Mouse (Mus musculus) splenic B cell, adult 2 months (primary cell): ENCODE measurements around the gene Vsig8.

Experiments used
- DNase-seq: peaks from one replicate; pipeline ENCODE4 v3.0.0-alpha.2; 2011; ENCODE audit warnings: low read depth, low spot score
- H3K27me3 ChIP-seq: 2 replicates; pipeline ENCODE4 v1.6.1; 2012; ENCODE audit warnings: mild to moderate bottlenecking, low read length, moderate library complexity, mixed read lengths; ENCODE audit not compliant: control insufficient read depth, poor library complexity, insufficient read depth, severe bottlenecking
- H3K36me3 ChIP-seq: 2 replicates; pipeline ENCODE4 v1.6.1; 2012; ENCODE audit warnings: mild to moderate bottlenecking, low read length, moderate library complexity, mixed read lengths; ENCODE audit not compliant: control insufficient read depth, poor library complexity, insufficient read depth, severe bottlenecking

Gene Vsig8

DNA sequence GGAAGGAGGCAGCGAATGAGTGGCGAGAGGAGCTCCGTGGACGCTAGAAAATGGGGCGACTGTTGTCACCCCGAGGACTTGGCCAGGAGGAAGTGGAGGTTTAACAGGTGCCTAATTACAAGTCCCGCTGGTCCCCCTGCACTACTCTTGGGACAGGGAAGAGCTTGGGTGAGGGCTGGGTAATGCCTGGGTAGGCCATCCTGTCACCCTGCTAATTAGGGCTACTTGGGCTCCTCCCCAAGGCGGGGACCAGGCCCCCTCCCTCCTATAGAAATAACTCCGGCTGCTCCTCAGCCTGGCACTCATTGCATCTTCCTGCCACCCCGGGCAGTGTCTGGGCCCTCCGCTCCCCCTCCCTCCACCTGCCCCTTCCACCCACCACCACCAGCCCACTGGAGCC is at the start of gene Vsig8:
Gene Vsig8 (plus strand): TSS at position 301 of the 400 bp plus-strand sequence.
- Histone ChIP-seq H3K36me3 (no peaks in the 10 kb centered on the region), H3K27me3 (no peaks in the 10 kb centered on the region)
- no peak for DNase-seq

DNA sequence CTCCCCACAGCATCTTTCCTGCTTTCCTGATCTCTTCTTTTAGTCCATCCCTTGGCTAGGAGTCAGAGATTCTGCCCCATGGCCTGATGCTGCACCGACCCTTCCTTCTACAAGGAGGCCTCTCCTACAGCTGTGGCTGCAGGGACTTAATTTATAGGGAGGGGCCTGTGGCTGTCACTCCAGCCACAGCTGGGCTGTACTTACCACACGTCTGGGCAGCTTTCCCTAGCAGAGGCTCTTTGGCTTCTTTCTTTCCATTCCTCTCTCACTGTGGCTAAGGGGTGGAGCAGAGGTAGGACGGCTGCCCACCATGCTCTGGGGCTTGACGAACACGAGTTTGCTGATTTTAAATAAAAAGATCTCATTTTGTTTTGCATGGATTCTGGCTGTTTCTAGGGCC is 48.7 kb upstream of the Vsig8 start:
- Histone ChIP-seq H3K36me3 (peaks cover 3% of the 10 kb centered on the region; the same call in 1 of the 2 replicates), H3K27me3 (no peaks in the 10 kb centered on the region)
- DNase-seq, result no peak

DNA sequence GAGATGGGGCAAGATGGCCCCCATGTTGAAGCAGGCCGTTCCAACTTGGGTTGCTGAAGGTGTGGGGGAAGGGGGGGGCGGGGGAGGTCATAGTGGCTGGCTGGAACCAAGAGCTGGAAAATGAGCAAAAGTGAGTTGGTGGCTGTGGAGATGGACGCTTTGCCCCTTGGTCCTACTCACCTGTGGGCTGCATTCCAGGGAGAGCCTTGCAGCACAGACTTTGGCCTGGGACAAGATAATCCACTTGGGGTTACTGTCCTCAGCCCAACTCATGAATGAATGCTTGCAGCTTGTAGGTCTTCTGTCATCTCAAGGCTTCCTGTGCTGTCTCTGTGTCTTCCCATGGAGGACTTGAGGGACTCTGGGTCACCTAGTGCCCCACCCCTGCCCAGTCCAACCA is 48.0 kb upstream of the Vsig8 start:
- no peak for DNase-seq
- peaks cover 3% of the 10 kb centered on the region; the same call in 1 of the 2 replicates for H3K36me3 ChIP-seq
- H3K27me3 ChIP-seq, result no peaks in the 10 kb centered on the region

DNA sequence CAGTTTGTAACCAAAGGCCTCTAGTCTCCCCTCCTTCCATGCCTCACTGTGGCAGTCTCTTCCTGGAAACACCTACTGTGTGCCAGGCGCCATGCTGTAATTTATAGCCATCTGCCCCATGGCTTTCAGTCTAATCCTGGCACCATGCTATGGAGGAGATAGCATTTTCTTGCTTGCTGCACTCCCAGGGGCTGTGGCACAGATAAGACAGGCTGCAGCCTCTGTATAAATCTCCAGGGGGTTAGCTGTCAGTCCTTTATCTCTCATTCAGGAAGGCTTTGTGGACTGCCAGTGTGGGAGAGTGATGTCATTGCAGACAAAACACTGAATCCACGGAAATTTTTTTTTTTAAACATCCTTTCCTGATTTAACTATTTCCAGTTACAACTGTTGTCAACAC is 47.6 kb upstream of the Vsig8 start:
- H3K36me3 ChIP-seq, result peaks cover 3% of the 10 kb centered on the region; the same call in 1 of the 2 replicates
- DNase-seq, result no peak
- H3K27me3 ChIP-seq, result no peaks in the 10 kb centered on the region

DNA sequence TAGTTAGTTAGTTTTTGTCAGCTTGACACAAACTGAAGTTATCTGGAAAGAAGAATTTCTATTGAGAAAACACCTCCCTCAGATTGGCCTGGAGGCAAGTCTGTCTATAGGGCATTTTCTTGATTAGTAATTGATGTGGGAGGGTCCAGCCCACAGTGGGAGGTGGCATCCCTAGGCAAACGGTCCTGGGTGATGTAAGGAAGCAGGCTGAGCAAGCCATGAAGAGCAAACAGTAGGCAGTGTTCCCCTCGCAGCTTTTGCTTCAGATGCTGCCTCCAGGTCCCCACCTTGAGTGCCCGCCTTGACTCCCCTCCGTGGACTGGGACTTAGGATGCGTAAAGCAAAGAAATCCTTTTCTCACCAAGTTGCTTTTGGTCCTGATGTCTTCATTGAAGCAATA is 46.5 kb upstream of the Vsig8 start:
- DNase-seq, result no peak
- no peaks in the 10 kb centered on the region for H3K27me3 ChIP-seq
- H3K36me3 ChIP-seq, result peaks cover 3% of the 10 kb centered on the region; the same call in 1 of the 2 replicates

DNA sequence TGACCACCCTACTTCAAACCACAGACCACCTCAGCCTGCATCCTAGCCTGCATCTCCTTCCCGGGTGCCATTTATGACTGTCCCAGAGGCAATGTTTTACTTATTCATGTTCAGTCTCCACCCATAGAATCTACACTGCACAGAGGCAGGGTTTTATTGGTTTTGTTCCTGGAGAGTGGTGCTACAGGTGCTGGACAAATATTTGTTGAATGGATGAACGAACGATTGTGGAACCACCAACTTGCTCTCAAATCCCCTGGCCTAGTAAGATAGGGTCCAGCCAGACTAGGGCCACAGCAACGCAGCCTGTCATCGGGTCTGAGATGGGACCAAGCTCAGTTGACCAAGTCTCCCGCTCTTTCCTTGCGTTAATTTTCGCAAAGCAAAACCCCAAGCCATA is 45.8 kb upstream of the Vsig8 start:
- H3K27me3 ChIP-seq, result no peaks in the 10 kb centered on the region
- DNase-seq, result no peak
- H3K36me3 ChIP-seq, result peaks cover 3% of the 10 kb centered on the region; the same call in 1 of the 2 replicates

DNA sequence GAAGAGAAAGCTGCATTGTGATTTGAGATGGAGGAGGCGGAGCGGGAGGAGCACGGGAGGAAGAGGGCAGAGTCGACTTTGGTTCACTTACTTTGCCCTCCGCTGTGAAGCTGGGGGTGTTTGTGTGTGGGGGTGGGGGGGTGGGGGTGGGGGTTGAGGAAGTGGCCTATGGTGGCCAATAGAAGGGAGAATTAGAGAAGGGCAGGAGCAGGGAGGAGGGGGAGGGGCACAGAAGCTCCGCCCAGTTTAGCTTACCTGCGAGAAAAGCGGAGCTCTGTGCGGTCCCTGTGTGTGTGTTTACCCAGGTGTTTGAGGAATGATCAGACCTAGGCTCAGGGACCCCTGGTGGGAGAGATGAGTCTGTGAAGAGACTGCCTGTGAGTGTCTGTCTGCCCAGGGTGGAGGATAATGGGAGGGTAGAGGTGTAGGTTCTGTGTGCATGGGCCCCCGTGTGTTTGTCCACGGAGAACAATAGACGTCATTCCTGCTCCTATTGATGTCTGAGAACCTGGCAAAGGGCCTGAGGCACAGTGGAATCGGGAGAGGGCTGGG is 45.2 kb upstream of the Vsig8 start:
- Histone ChIP-seq H3K27me3 (no peaks in the 10 kb centered on the region), H3K36me3 (peaks cover 3% of the 10 kb centered on the region; the same call in 1 of the 2 replicates)
- no peak for DNase-seq

DNA sequence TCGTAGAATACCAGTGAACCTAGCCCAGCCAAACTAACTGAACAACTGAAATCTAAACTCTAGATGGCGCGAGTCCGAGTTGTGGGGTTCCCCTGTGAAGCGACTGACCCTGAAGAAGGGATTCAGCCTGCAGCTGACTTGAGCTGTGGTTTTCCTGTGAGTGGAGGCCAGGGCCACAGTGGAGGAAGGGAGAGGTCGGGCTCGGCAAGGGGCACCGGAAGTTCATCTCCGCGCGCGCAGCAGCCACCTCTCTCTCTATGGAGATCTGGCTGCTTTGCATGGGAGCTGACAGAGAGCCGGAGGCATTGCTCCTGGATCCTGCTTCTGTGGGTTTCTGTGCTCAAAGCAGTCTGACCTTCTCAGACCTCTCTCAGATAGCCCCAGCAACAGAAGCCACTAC is 42.8 kb upstream of the Vsig8 start:
- no peaks in the 10 kb centered on the region for H3K36me3 ChIP-seq
- no peaks in the 10 kb centered on the region for H3K27me3 ChIP-seq
- DNase-seq, result peak; percentile 83

DNA sequence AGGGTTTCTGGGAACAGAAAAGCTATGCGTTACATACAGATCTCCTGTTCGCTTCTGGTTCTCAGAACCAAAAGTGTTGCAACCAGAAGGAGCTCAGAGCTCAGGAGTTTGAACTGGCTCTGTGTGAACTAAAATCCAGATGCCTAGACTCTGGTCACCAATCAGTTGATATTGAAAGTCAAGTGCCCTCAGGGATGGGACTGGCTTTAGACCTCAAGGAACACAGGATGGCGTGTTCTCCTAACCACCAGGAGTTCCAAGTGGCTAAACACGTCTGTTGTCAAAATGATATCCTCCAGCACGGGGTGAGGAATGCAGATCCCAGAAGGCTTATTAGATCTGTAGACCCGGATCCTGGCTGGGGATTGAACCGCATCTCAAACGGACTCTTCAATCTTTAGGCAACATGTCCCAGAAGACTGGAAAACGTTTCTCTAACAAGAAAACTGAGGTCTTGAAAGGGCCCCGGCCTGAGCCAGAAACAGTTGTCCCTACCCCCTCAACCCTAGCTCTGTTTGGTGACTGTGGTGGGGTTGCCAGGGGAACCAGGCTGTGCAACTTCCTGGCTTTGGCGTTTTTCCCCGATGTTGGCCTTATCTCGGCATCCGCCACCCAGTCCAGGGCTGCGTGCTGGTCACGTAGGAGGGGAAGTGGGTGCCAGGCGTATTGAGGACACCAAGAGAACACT is 42.1 kb upstream of the Vsig8 start:
- DNase-seq, result peak; percentile 88
- H3K27me3 ChIP-seq, result no peaks in the 10 kb centered on the region
- H3K36me3 ChIP-seq, result no peaks in the 10 kb centered on the region

DNA sequence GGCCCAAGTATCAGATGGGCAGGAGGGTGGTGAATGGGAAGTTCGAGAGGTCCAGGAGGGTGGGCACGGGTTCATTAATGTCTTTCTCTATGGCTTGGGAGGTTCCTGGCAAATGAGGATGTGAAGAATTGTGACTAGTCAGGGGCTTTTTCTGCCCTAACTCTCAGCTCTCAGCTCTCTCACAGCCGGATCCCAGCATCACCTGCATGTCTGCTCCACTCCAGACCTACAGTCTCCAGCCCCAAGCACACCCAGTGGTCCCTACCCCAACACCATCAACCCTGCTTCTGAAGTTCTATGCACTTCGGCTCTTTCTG is 41.6 kb upstream of the Vsig8 start:
- DNase-seq, result no peak
- H3K27me3 ChIP-seq, result no peaks in the 10 kb centered on the region
- no peaks in the 10 kb centered on the region for H3K36me3 ChIP-seq

DNA sequence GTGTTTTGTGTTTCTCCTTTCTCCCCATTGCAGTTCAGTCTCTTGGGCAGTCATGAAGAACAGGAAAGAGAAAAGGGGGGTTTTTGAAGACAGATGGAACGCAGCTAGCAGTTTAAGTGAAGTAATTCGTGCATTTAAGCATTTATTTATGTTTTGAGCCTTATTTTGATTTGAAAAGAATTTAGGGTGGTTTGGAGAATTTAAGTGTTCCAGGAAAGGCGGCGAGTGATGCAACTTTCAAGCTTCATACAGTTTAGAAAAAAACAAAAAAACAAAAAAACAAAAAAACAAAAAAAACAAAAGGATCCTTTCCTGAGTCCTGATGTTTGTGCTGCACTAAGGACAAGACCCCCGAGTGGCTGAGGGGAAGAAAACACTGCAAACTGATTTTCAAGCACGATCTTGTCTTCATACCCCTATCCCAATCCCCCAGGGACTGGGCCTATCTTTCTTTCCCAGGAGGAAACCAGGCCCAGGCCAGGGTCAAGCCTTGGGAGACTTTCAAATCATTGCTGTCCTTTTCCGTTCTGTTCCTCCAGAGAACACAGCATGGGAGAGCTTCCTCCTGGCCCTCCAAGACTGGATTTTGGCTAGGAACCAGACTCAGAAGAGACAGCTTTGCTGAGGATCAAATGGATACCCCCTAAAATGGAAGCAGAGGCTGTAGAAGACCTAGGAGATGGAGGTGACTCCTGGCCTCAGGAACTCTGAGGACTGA is 41.0 kb upstream of the Vsig8 start:
- no peaks in the 10 kb centered on the region for H3K27me3 ChIP-seq
- H3K36me3 ChIP-seq, result no peaks in the 10 kb centered on the region
- no peak for DNase-seq

DNA sequence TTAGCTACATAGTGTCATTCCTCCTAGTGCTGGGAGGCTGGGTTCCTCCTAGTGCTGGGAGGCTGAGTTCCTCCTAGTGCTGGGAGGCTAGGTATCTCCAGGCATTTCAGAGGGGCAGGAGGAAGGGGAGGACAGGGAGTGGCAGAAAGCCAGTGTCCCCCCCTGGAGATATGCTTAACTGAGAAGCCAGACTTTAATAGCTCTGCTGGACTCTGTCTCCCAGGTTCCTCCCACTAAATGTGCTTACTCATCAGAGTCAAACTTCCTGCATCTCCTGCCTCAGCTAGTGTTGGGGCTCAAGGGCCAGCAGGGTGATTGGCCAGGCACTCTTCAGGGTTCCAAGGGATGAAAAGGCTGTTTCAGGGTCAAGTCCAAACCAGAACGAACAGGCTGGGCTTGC is 40.3 kb upstream of the Vsig8 start:
- DNase-seq, result no peak
- H3K27me3 ChIP-seq, result no peaks in the 10 kb centered on the region

DNA sequence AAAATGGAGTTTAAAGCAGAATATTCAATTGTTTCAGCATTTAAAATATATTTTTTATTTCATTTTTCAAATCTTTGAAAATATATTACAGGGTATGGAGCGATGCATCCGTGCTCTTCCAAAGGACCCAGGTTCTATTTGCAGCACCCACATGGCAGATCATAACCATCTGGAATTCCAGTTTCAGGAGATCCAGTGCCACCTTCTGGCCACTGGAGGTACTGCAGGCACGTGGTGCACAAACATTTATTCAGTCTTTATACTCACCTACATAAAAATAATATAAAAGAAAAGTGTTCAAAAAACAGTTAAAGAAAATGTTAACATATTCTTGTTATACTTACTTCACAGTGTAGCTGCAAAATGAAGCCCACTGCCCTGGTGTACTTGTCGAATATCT is 37.7 kb upstream of the Vsig8 start:
- Histone ChIP-seq H3K36me3 (no peaks in the 10 kb centered on the region), H3K27me3 (no peaks in the 10 kb centered on the region)
- peak; percentile 48 for DNase-seq

More for the DNA sequence above, 40.3 kb upstream of the Vsig8 start:
- no peaks in the 10 kb centered on the region for H3K36me3 ChIP-seq

DNA sequence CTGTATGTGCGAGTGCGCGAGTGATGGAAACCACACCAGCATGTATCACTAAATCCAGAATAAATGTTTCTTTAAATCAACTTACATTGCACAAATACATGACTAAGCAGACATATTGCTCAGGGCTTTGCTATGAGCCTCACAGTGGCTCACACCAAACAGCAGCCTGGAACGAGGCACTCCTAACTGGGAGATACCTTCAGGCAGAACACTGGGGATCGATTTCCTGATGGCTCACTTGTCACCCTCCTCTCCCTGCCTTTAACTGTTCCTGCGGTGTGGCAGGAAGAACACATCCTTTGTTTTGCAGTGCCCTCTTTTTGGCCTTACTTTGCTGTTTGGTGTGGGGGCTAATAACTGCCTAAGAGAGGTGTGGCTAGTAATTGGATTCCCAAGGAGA is 36.1 kb upstream of the Vsig8 start:
- Histone ChIP-seq H3K36me3 (no peaks in the 10 kb centered on the region), H3K27me3 (no peaks in the 10 kb centered on the region)
- DNase-seq, result no peak

DNA sequence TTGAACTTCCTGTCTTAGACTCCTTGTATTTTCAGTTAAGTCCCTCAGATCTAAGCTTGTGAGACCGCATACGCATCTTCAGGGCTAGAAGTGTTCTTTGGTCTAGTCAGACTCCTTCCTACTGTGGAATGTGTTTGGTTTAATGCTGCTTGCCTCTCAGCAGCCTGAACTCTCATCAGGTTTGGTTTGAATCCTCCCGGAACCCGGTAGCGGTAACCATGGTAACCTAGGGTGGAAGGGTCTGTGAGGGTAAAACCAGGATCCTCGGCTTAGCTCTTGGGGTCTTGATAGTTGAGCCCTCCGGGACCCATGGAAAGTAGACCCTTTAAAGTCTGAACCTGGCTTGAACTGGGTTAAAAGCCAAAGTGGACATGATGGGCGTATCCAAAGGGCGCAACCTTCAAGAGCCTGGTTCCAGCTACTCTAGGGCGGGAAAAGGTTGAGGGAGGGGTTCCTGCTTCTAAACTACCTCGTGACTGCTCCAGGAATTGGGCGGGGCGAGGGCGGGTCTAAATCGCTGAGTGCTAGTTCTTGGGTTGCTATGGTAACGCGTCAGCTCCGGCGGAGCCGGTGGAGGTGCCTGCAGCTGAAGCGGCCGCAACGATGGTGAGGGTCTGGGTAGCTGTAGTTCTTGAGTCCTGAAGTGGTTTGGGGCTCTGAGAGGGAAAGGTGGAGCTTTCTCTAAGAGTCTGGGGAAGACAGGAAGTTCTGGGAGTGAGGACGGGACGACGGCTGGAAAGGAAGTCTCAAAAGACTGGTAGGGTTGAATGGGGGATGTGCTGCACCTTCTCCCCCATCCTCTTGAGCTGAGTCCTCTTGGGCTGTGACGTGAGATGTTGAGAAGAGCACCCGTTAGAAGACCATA is 34.9 kb upstream of the Vsig8 start, which contains the start of gene Cfap45:
Gene Cfap45 (plus strand): TSS at position 226 of the 865 bp plus-strand sequence.
- Histone ChIP-seq H3K27me3 (no peaks in the 10 kb centered on the region), H3K36me3 (no peaks in the 10 kb centered on the region)
- peak; percentile 84 for DNase-seq
